Mouse (Mus musculus): ENCODE results near the gene Kcnq2. TPM values are rescaled to one million over a fixed set of nuclear protein-coding genes. Genes with fewer than 3 reads are reported as not detected.
A peak's percentile ranks its signal among the peaks of the same experiment; 100 is the strongest.

The Kcnq2 gene
- polyA plus RNA-seq, 1 experiment from 2014 or later: 0.42 TPM

GRCm38 (mm10) chr2:181144675-181145074, 9.6 kb upstream of the Kcnq2 start:
- no peak overlapping the region for H3K27ac ChIP-seq (replicated peaks)
- WGBS: 75% methylated on average over 2 of the region's 2 CpGs
- no peaks in the 10 kb centered on the region for H3K9me3 ChIP-seq (ENCODE audit: control insufficient read depth, low read length)
- DNase-seq (ENCODE audit: low spot score) (no peak), ATAC-seq (ENCODE audit: low FRiP score, low TSS enrichment) (no peak)
- H3K4me2 ChIP-seq (replicated peaks; ENCODE audit: low read depth): no peak overlapping the region
- no peaks in the 10 kb centered on the region for H3K36me3 ChIP-seq (ENCODE audit: control insufficient read depth, insufficient read depth, low read length)
- no peak for TF ChIP-seq CTCF (IDR thresholded peaks at IDR 0.05; ENCODE audit: low read depth)
- no peak for TF ChIP-seq EP300 (optimal IDR thresholded peaks at IDR 0.05)
- no peaks in the 10 kb centered on the region for H3K27me3 ChIP-seq (ENCODE audit: control insufficient read depth, insufficient read depth, low read length)
- H3K4me1 ChIP-seq (replicated peaks; ENCODE audit: control insufficient read depth, insufficient read depth): no peaks in the 10 kb centered on the region
- H3K9ac ChIP-seq (ENCODE audit: low read length): no peak overlapping the region
- no peak overlapping the region for H3K4me3 ChIP-seq (ENCODE audit: low read depth, low read length)

- 49% methylated on average over 2 of the region's 2 CpGs for WGBS
- Histone ChIP-seq H3K9me3 (ENCODE audit: control insufficient read depth, low read length) (no peaks in the 10 kb centered on the region), H3K9ac (ENCODE audit: low read length) (no peak overlapping the region), H3K36me3 (ENCODE audit: control insufficient read depth, insufficient read depth, low read length) (no peaks in the 10 kb centered on the region), H3K27ac (replicated peaks) (no peak overlapping the region), H3K4me2 (replicated peaks; ENCODE audit: low read depth) (no peak overlapping the region), H3K4me1 (replicated peaks; ENCODE audit: control insufficient read depth, insufficient read depth) (no peaks in the 10 kb centered on the region), H3K4me3 (ENCODE audit: low read depth, low read length) (no peak overlapping the region), H3K27me3 (ENCODE audit: control insufficient read depth, insufficient read depth, low read length) (no peaks in the 10 kb centered on the region)
- DNase-seq (ENCODE audit: low spot score): no peak
- TF ChIP-seq EP300 (optimal IDR thresholded peaks at IDR 0.05): no peak
- no peak for TF ChIP-seq CTCF (IDR thresholded peaks at IDR 0.05; ENCODE audit: low read depth)
- ATAC-seq (ENCODE audit: low FRiP score, low TSS enrichment): no peak
These were observed 8.6 kb upstream of the Kcnq2 start for GRCm38 (mm10) chr2:181143509-181144276.

- H3K4me3 ChIP-seq (ENCODE audit: low read depth, low read length): no peak overlapping the region
- no peaks in the 10 kb centered on the region for H3K36me3 ChIP-seq (ENCODE audit: control insufficient read depth, insufficient read depth, low read length)
- no peaks in the 10 kb centered on the region for H3K27me3 ChIP-seq (ENCODE audit: control insufficient read depth, insufficient read depth, low read length)
- H3K27ac ChIP-seq (replicated peaks): no peak overlapping the region
- no peak for ATAC-seq (ENCODE audit: low FRiP score, low TSS enrichment)
- H3K9ac ChIP-seq (ENCODE audit: low read length): no peak overlapping the region
- 70% methylated on average over 8 of the region's 8 CpGs for WGBS
- no peaks in the 10 kb centered on the region for H3K9me3 ChIP-seq (ENCODE audit: control insufficient read depth, low read length)
- DNase-seq (ENCODE audit: low spot score): no peak
- no peaks in the 10 kb centered on the region for H3K4me1 ChIP-seq (replicated peaks; ENCODE audit: control insufficient read depth, insufficient read depth)
- TF ChIP-seq CTCF (IDR thresholded peaks at IDR 0.05; ENCODE audit: low read depth) (no peak), EP300 (optimal IDR thresholded peaks at IDR 0.05) (no peak)
- no peak overlapping the region for H3K4me2 ChIP-seq (replicated peaks; ENCODE audit: low read depth)
These were observed 7.6 kb upstream of the Kcnq2 start for GRCm38 (mm10) chr2:181142703-181143135.

- no peaks in the 10 kb centered on the region for H3K36me3 ChIP-seq (ENCODE audit: control insufficient read depth, insufficient read depth, low read length)
- no peaks in the 10 kb centered on the region for H3K9me3 ChIP-seq (ENCODE audit: control insufficient read depth, low read length)
- H3K9ac ChIP-seq (ENCODE audit: low read length): no peak overlapping the region
- no peak for ATAC-seq (ENCODE audit: low FRiP score, low TSS enrichment)
- TF ChIP-seq CTCF (IDR thresholded peaks at IDR 0.05; ENCODE audit: low read depth) (no peak), EP300 (optimal IDR thresholded peaks at IDR 0.05) (no peak)
- H3K4me2 ChIP-seq (replicated peaks; ENCODE audit: low read depth): no peak overlapping the region
- no peak overlapping the region for H3K27ac ChIP-seq (replicated peaks)
- H3K27me3 ChIP-seq (ENCODE audit: control insufficient read depth, insufficient read depth, low read length): peaks cover 10% of the 10 kb centered on the region; the same call in 1 of the 2 replicates
- 86% methylated on average over 5 of the region's 5 CpGs for WGBS
- DNase-seq (ENCODE audit: low spot score): no peak
- no peak overlapping the region for H3K4me3 ChIP-seq (ENCODE audit: low read depth, low read length)
- no peaks in the 10 kb centered on the region for H3K4me1 ChIP-seq (replicated peaks; ENCODE audit: control insufficient read depth, insufficient read depth)
These were observed 4.6 kb upstream of the Kcnq2 start for GRCm38 (mm10) chr2:181139641-181140193.

GRCm38 (mm10) chr2:181136934-181137333, 1.8 kb upstream of the Kcnq2 start:
- DNase-seq (ENCODE audit: low spot score) (peak; percentile 71), ATAC-seq (ENCODE audit: low FRiP score, low TSS enrichment) (no peak)
- H3K36me3 ChIP-seq (ENCODE audit: control insufficient read depth, insufficient read depth, low read length): no peaks in the 10 kb centered on the region
- no peaks in the 10 kb centered on the region for H3K4me1 ChIP-seq (replicated peaks; ENCODE audit: control insufficient read depth, insufficient read depth)
- no peaks in the 10 kb centered on the region for H3K9me3 ChIP-seq (ENCODE audit: control insufficient read depth, low read length)
- WGBS: 3% methylated on average over 6 of the region's 6 CpGs
- H3K4me3 ChIP-seq (ENCODE audit: low read depth, low read length): no peak overlapping the region
- no peak overlapping the region for H3K27ac ChIP-seq (replicated peaks)
- no peak overlapping the region for H3K4me2 ChIP-seq (replicated peaks; ENCODE audit: low read depth)
- H3K27me3 ChIP-seq (ENCODE audit: control insufficient read depth, insufficient read depth, low read length): peaks cover 18% of the 10 kb centered on the region; the same call in 1 of the 2 replicates
- TF ChIP-seq EP300 (optimal IDR thresholded peaks at IDR 0.05) (no peak), CTCF (IDR thresholded peaks at IDR 0.05; ENCODE audit: low read depth) (no peak)
- H3K9ac ChIP-seq (ENCODE audit: low read length): no peak overlapping the region

GRCm38 (mm10) chr2:181135446-181135818, 332 bp upstream of the Kcnq2 start:
- ATAC-seq (ENCODE audit: low FRiP score, low TSS enrichment) (no peak), DNase-seq (ENCODE audit: low spot score) (no peak)
- Histone ChIP-seq H3K4me3 (ENCODE audit: low read depth, low read length) (no peak overlapping the region), H3K27me3 (ENCODE audit: control insufficient read depth, insufficient read depth, low read length) (peaks cover 18% of the 10 kb centered on the region; the same call in 1 of the 2 replicates), H3K9me3 (ENCODE audit: control insufficient read depth, low read length) (no peaks in the 10 kb centered on the region), H3K36me3 (ENCODE audit: control insufficient read depth, insufficient read depth, low read length) (no peaks in the 10 kb centered on the region), H3K4me1 (replicated peaks; ENCODE audit: control insufficient read depth, insufficient read depth) (no peaks in the 10 kb centered on the region), H3K9ac (ENCODE audit: low read length) (no peak overlapping the region), H3K4me2 (replicated peaks; ENCODE audit: low read depth) (no peak overlapping the region), H3K27ac (replicated peaks) (no peak overlapping the region)
- 10% methylated on average over 4 of the region's 4 CpGs for WGBS
- TF ChIP-seq CTCF (IDR thresholded peaks at IDR 0.05; ENCODE audit: low read depth): no peak
- no peak for TF ChIP-seq EP300 (optimal IDR thresholded peaks at IDR 0.05)

All from stomach, postnatal 0 days (tissue).